ENCODE assay signal across 8 mouse cellular contexts in genomic region chr2:127444055-127444789, GRCm38 (mm10). TPM values are rescaled to one million over a fixed set of nuclear protein-coding genes. Genes with fewer than 3 reads are reported as not detected.
DNase-seq lines count a peak whose midpoint lies in the region; ATAC-seq lines count a peak whose summit lies in the region.

Gene Fahd2a, minus strand, starts transcription at chr2:127444565.

- peak; percentile 97 for DNase-seq in embryo, embryonic 10 days (ENCODE audit: low spot score)
- DNase-seq in gastrocnemius, postnatal 10 days, result peak; percentile 78
- peak; percentile 91 for DNase-seq in induced T-regulatory cell, adult 2 months (ENCODE audit: low read depth)
- peak; percentile 74 to 89 for DNase-seq in left cerebral cortex, adult 9 months (ENCODE audit: low spot score in 2 of 2)
- peak; percentile 86 for DNase-seq in right cerebral cortex, postnatal 14 days
- DNase-seq in urinary bladder, postnatal 36 days (ENCODE audit: low spot score in 2 of 2), result peak; percentile 78 to 89

- ATAC-seq in activated CD4-positive, CD25-positive, alpha-beta regulatory T cell, adult 4 months, result peak; percentile 92
- ATAC-seq in megakaryocyte progenitor cell, adult 5-6 weeks (replicated peaks; ENCODE audit: poor library complexity), result peak; percentile 98

RNA-seq across cellular contexts. Expression of gene Fahd2a, which starts in this region (rescaled TPM):
- 10 to 100 TPM; 48.1 to 48.7 TPM for polyA plus RNA-seq in activated CD4-positive, CD25-positive, alpha-beta regulatory T cell, adult 4 months (2017; shearing (Covaris generic))
- 10 to 100 TPM; 10.1 to 12.4 TPM for total RNA-seq in gastrocnemius, postnatal 10 days (2021)
- 23.5 and 23.7 TPM in 2 replicates for total RNA-seq in megakaryocyte progenitor cell, adult 5-6 weeks (2015)
- total RNA-seq in megakaryocyte progenitor cell, adult 5-6 weeks (2017), result 5.7 and 6.9 TPM in 2 replicates

Comparison
In these comparisons a context has a peak if more than half of its experiments do, and no peak if none do; other contexts are left out.
1. Peak in every context shown above with its lines: DNase-seq and ATAC-seq.